Mouse (Mus musculus) ES-E14 (cell line): ENCODE measurements around the gene Gcdh. TPM values are rescaled to one million over a fixed set of nuclear protein-coding genes. Genes with fewer than 3 reads are reported as not detected.

Experiments used
- DNase-seq: peaks from one replicate; pipeline ENCODE4 v3.0.0-alpha.2; 2013; ENCODE audit warnings: low read depth, low spot score
- H3K27ac ChIP-seq: 2 replicates; pipeline ENCODE4 v1.5.1; 2012; ENCODE audit warnings: low read depth, mild to moderate bottlenecking, low read length, moderate library complexity, mixed read lengths; ENCODE audit not compliant: poor library complexity, insufficient read depth, severe bottlenecking
- H3K36me3 ChIP-seq: 2 replicates; pipeline ENCODE4 v1.6.1; 2012; ENCODE audit warnings: mild to moderate bottlenecking, low read length, moderate library complexity, mixed read lengths; ENCODE audit not compliant: control insufficient read depth, poor library complexity, insufficient read depth, severe bottlenecking
- H3K4me1 ChIP-seq, 2 experiments: fragments of 150-350 bp in 1 of 2; sonication (generic) in 1 of 2; 2 replicates each; pipeline ENCODE4 v1.6.1; 2012; ENCODE audit warnings: low read length in 2 of 2, mild to moderate bottlenecking in 1 of 2, mixed read lengths in 1 of 2; ENCODE audit not compliant: control insufficient read depth in 2 of 2, insufficient read depth in 2 of 2, poor library complexity in 1 of 2
- H3K4me3 ChIP-seq, 2 experiments: fragments of 150-350 bp in 1 of 2; sonication (generic) in 1 of 2; 2 replicates each; pipeline ENCODE4 v1.5.1; 2012; ENCODE audit warnings: low read length in 2 of 2, low read depth in 1 of 2, mild to moderate bottlenecking in 1 of 2, mixed read lengths in 1 of 2; ENCODE audit not compliant: insufficient read depth in 1 of 2, poor library complexity in 1 of 2, severe bottlenecking in 1 of 2
- H3K9ac ChIP-seq: 2 replicates; pipeline ENCODE4 v1.6.1; 2012; ENCODE audit warnings: low read depth, mild to moderate bottlenecking, low read length, mixed read lengths; ENCODE audit not compliant: poor library complexity, insufficient read depth, severe bottlenecking
- H3K9me3 ChIP-seq: fragments of 150-350 bp; sonication (generic); 2 replicates; pipeline ENCODE4 v1.6.1; 2012; ENCODE audit warnings: low read depth, mild to moderate bottlenecking, low read length; ENCODE audit not compliant: control insufficient read depth, insufficient read depth
- CHD2 ChIP-seq: IDR thresholded peaks from 2 replicates; pipeline ENCODE4 v1.6.1; 2014; ENCODE audit warnings: mild to moderate bottlenecking, low read depth, low read length, inconsistent platforms
- HCFC1 ChIP-seq: IDR thresholded peaks from 2 replicates; pipeline ENCODE4 v1.6.1; 2012; ENCODE audit warnings: low read length, inconsistent platforms, borderline replicate concordance; ENCODE audit not compliant: insufficient read depth
- MAFK ChIP-seq: IDR thresholded peaks from 2 replicates; pipeline ENCODE4 v1.6.1; 2014; ENCODE audit warnings: mild to moderate bottlenecking, low read depth, low read length, inconsistent platforms; ENCODE audit not compliant: insufficient read depth
- ZC3H11A ChIP-seq: IDR thresholded peaks from 2 replicates; pipeline ENCODE4 v1.6.1; 2012; ENCODE audit warnings: low read depth, mild to moderate bottlenecking, inconsistent platforms, low read length, borderline replicate concordance
- ZNF384 ChIP-seq: IDR thresholded peaks from 2 replicates; pipeline ENCODE4 v1.6.1; 2012; ENCODE audit warnings: low read depth, low read length, inconsistent platforms
- in situ Hi-C, 2 experiments: fragments of 600-800 bp; cut with MboI; formaldehyde crosslinking; loops; one replicate each; pipeline ENCODE4 v1.15.1; 2025; ENCODE audit warnings: low sequenced_read_pairs in 2 of 2, inconsistent platforms in 1 of 2; ENCODE audit not compliant: unreplicated experiment in 2 of 2
- total RNA-seq: library from RNA; depleted of rRNA; stranded (reverse); fragments of 300-350 nt; gene quantifications from 2 replicates; pipeline ENCODE4 v1.2.3, GENCODE M21; 2012

Gene Gcdh
- total RNA-seq, 1 experiment, result 36.3 TPM

- no peaks in the 10 kb centered on the region for H3K9me3 ChIP-seq
- TF ChIP-seq CHD2, result no peak
- TF ChIP-seq MAFK, result no peak
- no peak for TF ChIP-seq ZC3H11A
- TF ChIP-seq HCFC1, result no peak
- TF ChIP-seq ZNF384, result no peak
- H3K4me3 ChIP-seq, result no peak overlapping the region
- H3K27ac ChIP-seq, result no peak overlapping the region
- no peak for DNase-seq
- no peaks in the 10 kb centered on the region; a peak in 1 of 4 replicates for H3K4me1 ChIP-seq
- peaks cover 34% of the 10 kb centered on the region for H3K36me3 ChIP-seq
- in situ Hi-C loops, result no loop called here
- no peak overlapping the region for H3K9ac ChIP-seq
These were observed 4.6 kb downstream of the Gcdh start for GRCm38 (mm10) chr8:84889141-84889540.

DNA sequence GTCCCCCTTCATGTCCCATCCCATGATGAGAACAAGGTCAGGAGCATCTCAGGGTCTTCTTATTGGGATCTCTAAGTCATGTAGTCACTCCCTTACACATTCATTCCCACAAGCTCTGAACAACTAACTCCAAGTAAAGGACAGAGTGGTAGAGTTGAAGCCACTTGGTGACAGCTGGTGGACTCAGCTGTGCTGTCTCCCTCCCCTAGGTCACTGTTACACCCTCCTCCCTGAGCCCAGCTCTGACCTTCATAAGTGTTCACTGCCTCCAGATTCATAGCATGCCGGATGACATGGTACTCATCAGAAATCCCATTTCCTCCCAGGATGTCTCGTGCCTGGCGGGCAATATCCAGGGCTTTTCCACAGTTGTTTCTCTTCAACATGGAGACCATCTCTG, 5.4 kb downstream of the Gcdh start:
- in situ Hi-C loops, result no loop called here

DNA sequence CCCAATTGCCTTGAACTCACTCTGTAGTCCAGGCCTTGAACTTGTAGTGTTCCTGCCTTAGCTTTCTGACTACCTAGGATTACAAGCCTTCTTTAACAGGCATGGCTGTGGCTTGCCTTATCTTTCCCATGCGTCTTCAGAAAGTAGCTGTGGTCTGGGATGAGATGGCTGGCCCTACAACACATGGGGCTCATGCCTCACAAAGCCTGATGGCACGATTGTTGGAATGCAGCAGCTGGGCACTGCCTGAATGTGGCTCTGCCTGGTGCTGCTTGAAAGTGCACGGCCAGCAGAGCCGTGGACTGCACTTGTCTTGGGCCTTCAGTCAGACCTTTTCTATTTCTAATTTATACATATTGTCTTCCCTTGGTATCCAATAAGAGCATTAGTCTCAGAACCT, 9.0 kb downstream of the Gcdh start:
- TF ChIP-seq CHD2 (no peak), MAFK (no peak), ZC3H11A (no peak), HCFC1 (no peak), ZNF384 (no peak)
- H3K36me3 ChIP-seq, result peaks cover 27% of the 10 kb centered on the region
- no peaks in the 10 kb centered on the region for H3K9me3 ChIP-seq
- no peak overlapping the region for H3K27ac ChIP-seq
- no peak for DNase-seq
- H3K9ac ChIP-seq, result no peak overlapping the region
- H3K4me3 ChIP-seq, result no peak overlapping the region
- no peaks in the 10 kb centered on the region for H3K4me1 ChIP-seq
- in situ Hi-C loops, result no loop called here

More for the DNA sequence above, 5.4 kb downstream of the Gcdh start:
- Histone ChIP-seq H3K9me3 (no peaks in the 10 kb centered on the region), H3K4me3 (no peak overlapping the region), H3K36me3 (peaks cover 34% of the 10 kb centered on the region), H3K4me1 (no peaks in the 10 kb centered on the region; a peak in 1 of 4 replicates), H3K27ac (no peak overlapping the region), H3K9ac (no peak overlapping the region)
- TF ChIP-seq CHD2 (no peak), ZNF384 (no peak), MAFK (no peak), HCFC1 (no peak), ZC3H11A (no peak)
- DNase-seq, result no peak

DNA sequence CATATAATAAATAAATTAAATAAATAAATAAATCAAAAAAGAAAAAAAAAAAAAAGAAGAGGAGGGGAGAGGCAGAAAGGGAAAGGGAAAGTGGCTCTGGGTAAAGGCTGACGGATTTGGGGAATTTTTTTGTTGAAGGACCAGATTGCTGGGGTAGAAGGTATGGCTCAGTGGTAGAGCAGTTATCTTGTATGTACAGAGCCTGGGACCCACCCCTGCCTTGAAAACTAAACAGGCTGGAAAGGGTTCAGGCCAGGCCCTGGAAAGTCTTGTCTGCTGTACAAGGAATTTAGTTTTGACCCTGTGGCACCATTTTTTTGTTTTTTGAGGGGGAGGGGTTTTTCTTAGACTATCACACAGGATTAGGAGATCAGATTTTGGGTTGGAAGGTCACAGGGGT, 14.8 kb downstream of the Gcdh start:
- in situ Hi-C loops, result no loop called here
- no peak overlapping the region for H3K9ac ChIP-seq
- H3K27ac ChIP-seq, result no peak overlapping the region
- DNase-seq, result no peak
- no peaks in the 10 kb centered on the region for H3K9me3 ChIP-seq
- no peaks in the 10 kb centered on the region for H3K4me1 ChIP-seq
- TF ChIP-seq HCFC1 (no peak), ZNF384 (no peak), CHD2 (no peak), MAFK (no peak), ZC3H11A (no peak)
- no peak overlapping the region for H3K4me3 ChIP-seq
- H3K36me3 ChIP-seq, result peaks cover 7% of the 10 kb centered on the region

- peaks cover 8% of the 10 kb centered on the region for H3K36me3 ChIP-seq
- no peaks in the 10 kb centered on the region for H3K4me1 ChIP-seq
- in situ Hi-C loops, result no loop called here
- no peaks in the 10 kb centered on the region for H3K9me3 ChIP-seq
- no peak overlapping the region for H3K4me3 ChIP-seq
- no peak overlapping the region for H3K9ac ChIP-seq
- DNase-seq, result no peak
- TF ChIP-seq MAFK, result no peak
- no peak for TF ChIP-seq ZC3H11A
- TF ChIP-seq HCFC1, result no peak
- TF ChIP-seq ZNF384, result no peak
- no peak for TF ChIP-seq CHD2
- no peak overlapping the region for H3K27ac ChIP-seq
These were observed 16.3 kb downstream of the Gcdh start for GRCm38 (mm10) chr8:84877297-84878035.
